Mouse (Mus musculus) neutrophil, adult 5-6 weeks (primary cell): ENCODE data around the gene Scamp4. TPM values are rescaled to one million over a fixed set of nuclear protein-coding genes. Genes with fewer than 3 reads are reported as not detected.

Experiments
- ATAC-seq: fragments of 151-379, 151-347 bp; 2 replicates; pipeline ENCODE4 v1.8.0; 2017; ENCODE audit warnings: mild to moderate bottlenecking, moderate TSS enrichment; ENCODE audit not compliant: insufficient number of reproducible peaks, poor library complexity, low FRiP score, severe bottlenecking; ENCODE audit errors: extremely low read depth
- total RNA-seq: library from RNA; stranded (forward); fragments of 200-1000 nt; gene quantifications from 2 replicates; pipeline ENCODE4 v1.2.3, GENCODE M21; 2017

Gene Scamp4
- total RNA-seq, 1 experiment from 2014 or later: 13.3 TPM

DNA sequence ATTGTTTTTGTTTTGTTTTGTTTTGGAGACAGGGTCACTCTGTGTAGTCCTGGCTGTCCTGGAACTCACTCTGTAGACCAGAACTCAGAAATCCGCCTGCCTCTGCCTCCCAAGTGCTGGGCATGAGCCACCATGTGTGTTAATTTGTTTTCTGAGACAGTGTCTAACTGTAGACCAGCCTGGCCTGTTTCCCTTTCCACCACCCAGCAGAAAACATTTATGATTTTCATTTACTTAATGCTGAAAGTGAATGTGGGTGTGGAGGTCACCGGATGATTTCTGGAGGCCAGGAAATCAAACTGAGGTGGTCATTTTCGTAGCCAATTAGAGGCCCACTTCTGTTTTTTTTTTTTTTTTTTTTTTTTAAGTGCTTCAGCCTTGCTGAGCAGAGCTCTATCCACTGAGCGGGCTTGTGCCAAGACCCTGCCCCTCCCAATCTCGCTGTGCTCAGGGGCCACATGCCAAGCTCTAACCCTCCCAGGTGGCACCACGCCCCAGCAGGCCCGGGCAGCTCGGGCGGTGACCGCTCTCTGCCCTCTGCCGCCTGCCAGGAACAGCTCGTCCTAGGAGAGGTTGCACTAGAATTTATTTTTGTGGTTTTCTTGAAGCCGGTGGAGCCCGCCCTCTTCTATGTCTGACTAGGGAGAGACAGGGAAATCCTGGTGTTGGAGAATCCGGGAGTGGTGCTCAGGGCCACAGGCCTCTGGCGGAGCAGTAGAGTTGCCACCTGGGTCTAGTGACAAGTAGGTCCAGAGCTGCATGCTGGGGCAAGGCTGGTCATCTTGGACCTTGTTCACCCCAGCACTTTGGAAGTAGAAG lies 61.7 kb downstream of the Scamp4 start:
- ATAC-seq: no peak

DNA sequence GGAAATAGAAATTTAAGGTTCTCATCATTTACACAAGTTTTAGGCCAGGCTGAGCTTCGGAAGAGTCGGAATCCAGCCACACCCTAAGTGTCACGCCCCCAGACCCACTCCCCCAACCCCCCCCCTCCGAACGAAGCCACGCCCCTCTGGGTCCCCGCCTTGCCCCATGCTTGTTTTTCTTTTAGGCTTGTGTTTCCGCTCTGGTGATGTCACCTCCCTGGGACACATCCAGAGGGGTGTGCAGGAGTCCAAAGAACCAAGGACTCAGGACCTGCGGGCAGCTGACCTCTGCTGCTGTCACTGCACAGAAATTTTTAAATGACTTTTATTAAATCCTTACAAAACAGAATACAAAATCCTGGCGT lies 62.3 kb downstream of the Scamp4 start:
- no peak for ATAC-seq

Other genes with a start within 250 kb of the Scamp4 start
- not detected in 2 replicates for gene Plk5, start 246.4 kb upstream of the Scamp4 start, total RNA-seq
- 4.1 and 4.8 TPM in 2 replicates for gene Mex3d, start 215.2 kb upstream of the Scamp4 start, total RNA-seq
- 26.9 and 27.0 TPM in 2 replicates for gene Mbd3, start 203.3 kb upstream of the Scamp4 start, total RNA-seq
- 35.4 and 38.2 TPM in 2 replicates for gene Uqcr11, start 196.0 kb upstream of the Scamp4 start, total RNA-seq
- 81.3 and 86.5 TPM in 2 replicates for gene Tcf3, start 169.2 kb upstream of the Scamp4 start, total RNA-seq
- not detected in 2 replicates for gene Onecut3, start 108.0 kb upstream of the Scamp4 start, total RNA-seq
- 0.12 and 0.23 TPM in 2 replicates for gene Atp8b3, start 63.7 kb upstream of the Scamp4 start, total RNA-seq
- 29.3 and 35.4 TPM in 2 replicates for gene Rexo1, start 41.3 kb upstream of the Scamp4 start, total RNA-seq
- 6.5 and 8.0 TPM in 2 replicates for gene Klf16, start 25.6 kb upstream of the Scamp4 start, total RNA-seq
- gene Abhd17a, start 12.5 kb upstream of the Scamp4 start, total RNA-seq: 26.4 and 33.0 TPM in 2 replicates
- gene Adat3, start within 50 bp of the Scamp4 start, total RNA-seq: not detected in 2 replicates
- gene Gm49322, start 3.1 kb downstream of the Scamp4 start, total RNA-seq: 0.74 and 1.3 TPM in 2 replicates
- 216 and 221 TPM in 2 replicates for gene Csnk1g2, start 20.0 kb downstream of the Scamp4 start, total RNA-seq
- 21.4 and 22.8 TPM in 2 replicates for gene Btbd2, start 54.2 kb downstream of the Scamp4 start, total RNA-seq
- gene Mknk2, start 75.2 kb downstream of the Scamp4 start, total RNA-seq: 105 and 113 TPM in 2 replicates
- 171 and 197 TPM in 2 replicates for gene Mob3a, start 99.1 kb downstream of the Scamp4 start, total RNA-seq
- gene Izumo4, start 99.3 kb downstream of the Scamp4 start, total RNA-seq: 32.9 and 46.6 TPM in 2 replicates
- gene Ap3d1, start 139.4 kb downstream of the Scamp4 start, total RNA-seq: 142 and 173 TPM in 2 replicates
- gene Dot1l, start 152.3 kb downstream of the Scamp4 start, total RNA-seq: 18.0 and 21.4 TPM in 2 replicates
- 15.5 and 20.4 TPM in 2 replicates for gene Sf3a2, start 195.3 kb downstream of the Scamp4 start, total RNA-seq
- gene Plekhj1, start 195.8 kb downstream of the Scamp4 start, total RNA-seq: 50.4 and 52.8 TPM in 2 replicates
- gene Amh, start 202.4 kb downstream of the Scamp4 start, total RNA-seq: 0.81 TPM in 1 of 2 replicates, not detected in the other
- gene Jsrp1, start 210.6 kb downstream of the Scamp4 start, total RNA-seq: not detected in 2 replicates
- gene Oaz1, start 223.8 kb downstream of the Scamp4 start, total RNA-seq: 227 and 271 TPM in 2 replicates
- not detected in 2 replicates for gene Lingo3, start 241.2 kb downstream of the Scamp4 start, total RNA-seq